In the genomic region with DNA sequence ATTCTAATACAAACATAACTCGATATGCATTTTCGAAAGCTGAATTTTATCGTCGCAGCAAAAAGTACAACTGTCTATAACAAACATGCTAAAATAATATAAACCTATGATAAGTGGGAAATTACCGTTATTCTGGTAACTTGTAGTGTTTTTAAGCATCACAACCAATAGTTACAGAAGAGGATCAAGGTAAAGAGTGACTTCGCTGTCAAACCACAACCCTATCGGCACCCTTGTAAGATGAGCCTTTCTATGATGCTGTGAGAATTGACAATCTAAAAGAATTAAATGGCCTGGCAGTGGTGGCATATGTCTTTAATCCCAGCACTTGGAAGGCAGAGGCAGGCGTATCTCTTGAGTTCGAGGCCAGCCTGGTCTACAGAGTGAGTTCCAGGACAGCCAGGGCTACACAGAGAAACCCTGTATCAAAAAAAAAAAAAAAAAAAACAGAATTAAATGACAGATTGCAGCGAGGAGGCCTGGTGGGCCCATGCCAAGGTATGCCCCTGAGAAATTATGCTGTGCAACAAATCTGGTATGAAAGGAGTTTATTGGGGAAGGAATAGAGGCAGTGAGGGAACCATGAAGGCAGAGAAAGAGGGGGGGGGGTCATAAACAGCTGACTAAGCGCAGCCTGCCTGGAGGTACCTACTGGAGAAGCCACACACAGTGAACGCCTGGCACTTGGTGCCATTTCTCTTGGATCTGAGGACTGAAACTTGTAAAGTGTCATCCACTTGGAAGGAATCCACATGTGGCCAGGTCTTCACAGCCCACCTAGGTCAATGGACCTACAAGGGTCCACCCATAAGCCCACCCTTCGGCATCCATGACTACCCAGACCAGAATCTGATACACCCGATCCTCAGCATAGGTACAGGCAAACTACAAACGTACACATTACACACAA, we compare ENCODE assay signal across 8 mouse cellular contexts. TPM values are rescaled to one million over a fixed set of nuclear protein-coding genes. Genes with fewer than 3 reads are reported as not detected.
A peak's percentile ranks its signal among the peaks of the same experiment; 100 is the strongest.
DNase-seq lines count a peak whose midpoint lies in the region; ATAC-seq and TF ChIP-seq lines count a peak whose summit lies in the region.

No protein-coding gene starts in this region.

- TF ChIP-seq CTCF in G1E (IDR thresholded peaks at IDR 0.05; ENCODE audit: low read depth, low read length) = no peak
- no peak for TF ChIP-seq CTCF in forebrain, postnatal 0 days (IDR thresholded peaks at IDR 0.05; ENCODE audit: low read depth)

- peak overlapping the region; percentile 87; the same call in 1 of the 2 replicates for H3K4me3 ChIP-seq in heart, embryonic 11.5 days (ENCODE audit: low read depth, low read length)
- peak overlapping the region; percentile 97; the same call in 1 of the 2 replicates for H3K4me3 ChIP-seq in G1E (ENCODE audit: low read depth, low read length)
- peak overlapping the region; percentile 52 for H3K4me3 ChIP-seq in forebrain, postnatal 0 days (ENCODE audit: low read depth, low read length)
- peak overlapping the region; percentile 81 for H3K4me3 ChIP-seq in liver, embryonic 13.5 days (replicated peaks)

- ATAC-seq in heart, embryonic 11.5 days (replicated peaks; ENCODE audit: insufficient number of reproducible peaks, low FRiP score, low TSS enrichment) = no peak
- ATAC-seq in G1E (ENCODE audit: extremely low read depth, insufficient number of reproducible peaks, low FRiP score, poor library complexity, severe bottlenecking) = no peak
- ATAC-seq in forebrain, postnatal 0 days = no peak
- ATAC-seq in liver, embryonic 13.5 days (ENCODE audit: low read depth) = no peak

- no peak for DNase-seq in heart, adult 18-20 months
- DNase-seq in G1E (ENCODE audit: low spot score) = no peak
- peak; percentile 10 for DNase-seq in forebrain, postnatal 0 days
- DNase-seq in liver, embryonic 13.5 days = no peak
- DNase-seq in frontal cortex, adult 2 months (ENCODE audit: extremely low spot score in 1 of 2, low spot score in 1 of 2) = no peak
- no peak for DNase-seq in spleen, postnatal 36 days (ENCODE audit: low spot score in 2 of 2)
- DNase-seq in ovary, postnatal 14 days (ENCODE audit: low spot score) = no peak

- H3K36me3 ChIP-seq in heart, embryonic 11.5 days (ENCODE audit: control insufficient read depth, insufficient read depth, low read length) = no peaks in the 10 kb centered on the region; the same call in 1 of the 2 replicates
- H3K36me3 ChIP-seq in G1E (replicated peaks) = peaks cover 49% of the 10 kb centered on the region
- no peaks in the 10 kb centered on the region for H3K36me3 ChIP-seq in forebrain, postnatal 0 days (ENCODE audit: insufficient read depth)
- peaks cover 13% of the 10 kb centered on the region for H3K36me3 ChIP-seq in liver, embryonic 13.5 days

- H3K27ac ChIP-seq in heart, embryonic 11.5 days (ENCODE audit: low read depth, low read length) = peak overlapping the region; percentile 93
- peak overlapping the region; percentile 69 for H3K27ac ChIP-seq in forebrain, postnatal 0 days (ENCODE audit: low read depth, low read length)
- H3K27ac ChIP-seq in liver, embryonic 13.5 days = peak overlapping the region; percentile 82

- H3K9ac ChIP-seq in heart, embryonic 11.5 days (ENCODE audit: low read depth, low read length) = peak overlapping the region; percentile 85; the same call in 1 of the 2 replicates
- 0 out of 2 replicates have a peak overlapping the region, but pooled peaks have one; percentile 10 for H3K9ac ChIP-seq in forebrain, postnatal 0 days
- peak overlapping the region; percentile 60 for H3K9ac ChIP-seq in liver, embryonic 13.5 days

- peaks cover 37% of the 10 kb centered on the region for H3K4me1 ChIP-seq in heart, embryonic 11.5 days (ENCODE audit: control insufficient read depth, insufficient read depth, low read length)
- H3K4me1 ChIP-seq in G1E (ENCODE audit: insufficient read depth, low read depth, low read length) = peaks cover 77% of the 10 kb centered on the region
- H3K4me1 ChIP-seq in forebrain, postnatal 0 days (ENCODE audit: insufficient read depth) = peaks cover 24% of the 10 kb centered on the region
- peaks cover 80% of the 10 kb centered on the region for H3K4me1 ChIP-seq in liver, embryonic 13.5 days (replicated peaks)

- H3K9me3 ChIP-seq in heart, embryonic 11.5 days (replicated peaks; ENCODE audit: control insufficient read depth, low read length) = no peaks in the 10 kb centered on the region
- H3K9me3 ChIP-seq in G1E (replicated peaks) = no peaks in the 10 kb centered on the region
- no peaks in the 10 kb centered on the region for H3K9me3 ChIP-seq in forebrain, postnatal 0 days (ENCODE audit: low read length)
- no peaks in the 10 kb centered on the region for H3K9me3 ChIP-seq in liver, embryonic 13.5 days (replicated peaks)

- no peaks in the 10 kb centered on the region for H3K27me3 ChIP-seq in heart, embryonic 11.5 days (ENCODE audit: control insufficient read depth, insufficient read depth, low read length)
- no peaks in the 10 kb centered on the region for H3K27me3 ChIP-seq in G1E (ENCODE audit: insufficient read depth, low read length)
- H3K27me3 ChIP-seq in forebrain, postnatal 0 days (ENCODE audit: insufficient read depth, low read length) = no peaks in the 10 kb centered on the region
- no peaks in the 10 kb centered on the region for H3K27me3 ChIP-seq in liver, embryonic 13.5 days

- 67% methylated on average over 15 of the region's 15 CpGs for WGBS in heart, embryonic 11.5 days (ENCODE audit: insufficient replicate concordance)
- 60% methylated on average over 15 of the region's 15 CpGs for WGBS in forebrain, postnatal 0 days
- 59% methylated on average over 15 of the region's 15 CpGs for WGBS in liver, embryonic 13.5 days (ENCODE audit: insufficient replicate concordance)

- H3K4me2 ChIP-seq in heart, embryonic 11.5 days = peak overlapping the region; percentile 81
- H3K4me2 ChIP-seq in forebrain, postnatal 0 days (ENCODE audit: low read depth) = peak overlapping the region; percentile 72
- peak overlapping the region; percentile 99 for H3K4me2 ChIP-seq in liver, embryonic 13.5 days

RNA-seq across cellular contexts. Expression of gene Smim4, which starts 0.8 kb away (rescaled TPM):
- 64.5 and 70.0 TPM in 2 replicates for polyA plus RNA-seq in heart, embryonic 11.5 days (2014; fragmentation: Nextera tagmentation; extraction: Ambion mirVana)
- total RNA-seq in heart, adult 18-20 months (2021) = 10 to 100 TPM; 74.5 to 87.4 TPM
- total RNA-seq in G1E (2014; fragmentation: Nextera tagmentation) (32.1 and 36.7 TPM in 2 replicates), G1E (2017) (167 and 173 TPM in 2 replicates)
- polyA plus RNA-seq in G1E (2012) = 71.4 and 93.4 TPM in 2 replicates
- 9.9 and 16.6 TPM in 2 replicates for total RNA-seq in forebrain, postnatal 0 days (2014; rRNA removed)
- 49.1 and 82.7 TPM in 2 replicates for polyA plus RNA-seq in forebrain, postnatal 0 days (2015; fragmentation: Nextera tagmentation; extraction: Ambion mirVana)
- 81.6 and 90.8 TPM in 2 replicates for polyA plus RNA-seq in liver, embryonic 13.5 days (2015; fragmentation: Nextera tagmentation; extraction: Ambion mirVana)
- polyA plus RNA-seq in frontal cortex, adult 2 months (2012; rRNA removed) = 25.7 and 29.9 TPM in 2 replicates

RNA-seq across cellular contexts. Expression of gene Nt5dc2, which starts 1.3 kb away (rescaled TPM):
- polyA plus RNA-seq in heart, embryonic 11.5 days (2014; fragmentation: Nextera tagmentation; extraction: Ambion mirVana) = 342 and 344 TPM in 2 replicates
- total RNA-seq in heart, adult 18-20 months (2021) = 10 to 100 TPM; 19.2 TPM
- total RNA-seq in G1E (2014; fragmentation: Nextera tagmentation) = 213 and 233 TPM in 2 replicates
- 136 and 175 TPM in 2 replicates for total RNA-seq in G1E (2017)
- polyA plus RNA-seq in G1E (2012) = 381 and 572 TPM in 2 replicates
- 65.8 and 80.3 TPM in 2 replicates for total RNA-seq in forebrain, postnatal 0 days (2014; rRNA removed)
- polyA plus RNA-seq in forebrain, postnatal 0 days (2015; fragmentation: Nextera tagmentation; extraction: Ambion mirVana) = 104 and 107 TPM in 2 replicates
- polyA plus RNA-seq in liver, embryonic 13.5 days (2015; fragmentation: Nextera tagmentation; extraction: Ambion mirVana) = 174 and 196 TPM in 2 replicates
- polyA plus RNA-seq in frontal cortex, adult 2 months (2012; rRNA removed) = 20.2 and 21.4 TPM in 2 replicates

RNA-seq across cellular contexts. Expression of gene Stab1, which starts 38.9 kb away (rescaled TPM):
- 35.9 and 40.4 TPM in 2 replicates for polyA plus RNA-seq in heart, embryonic 11.5 days (2014; fragmentation: Nextera tagmentation; extraction: Ambion mirVana)
- total RNA-seq in heart, adult 18-20 months (2021) = 10 to 100 TPM; 63.2 to 64.1 TPM
- total RNA-seq in G1E (2014; fragmentation: Nextera tagmentation) (not detected in 2 replicates), G1E (2017) (0.44 and 0.52 TPM in 2 replicates)
- not detected in 2 replicates for polyA plus RNA-seq in G1E (2012)
- 21.9 and 23.3 TPM in 2 replicates for total RNA-seq in forebrain, postnatal 0 days (2014; rRNA removed)
- polyA plus RNA-seq in forebrain, postnatal 0 days (2015; fragmentation: Nextera tagmentation; extraction: Ambion mirVana) = 7.7 and 11.4 TPM in 2 replicates
- polyA plus RNA-seq in liver, embryonic 13.5 days (2015; fragmentation: Nextera tagmentation; extraction: Ambion mirVana) = 18.5 and 19.2 TPM in 2 replicates
- 15.5 and 19.1 TPM in 2 replicates for polyA plus RNA-seq in frontal cortex, adult 2 months (2012; rRNA removed)

Comparison
In these comparisons a context has a peak if more than half of its experiments do, and no peak if none do; other contexts are left out.
1. H3K9ac ChIP-seq: peak in every context shown above with its lines; median percentile 85 in heart, embryonic 11.5 days; 60 in liver, embryonic 13.5 days; 10 in forebrain, postnatal 0 days.